ENCODE assay signal across 26 mouse cellular contexts in genomic region chr2:60636038-60636437, GRCm38 (mm10).
DNase-seq lines count a peak whose midpoint lies in the region; ATAC-seq and TF ChIP-seq lines count a peak whose summit lies in the region.
"Had no signal": no experiment of that assay in that cellular context is flagged by ENCODE, and none has a peak within 500 bp of the region (broad histone marks: within the 10 kb centered on the region; RNA-seq: fewer than 3 reads in every experiment).

No protein-coding gene starts in this region.

- no peaks in the 10 kb centered on the region for H3K9me3 ChIP-seq in heart, embryonic 11.5 days (replicated peaks; ENCODE audit: control insufficient read depth, low read length)
- no peaks in the 10 kb centered on the region for H3K9me3 ChIP-seq in midbrain, embryonic 13.5 days
- H3K9me3 ChIP-seq in midbrain, embryonic 15.5 days = no peaks in the 10 kb centered on the region
- H3K9me3 ChIP-seq in embryonic facial prominence, embryonic 11.5 days (replicated peaks; ENCODE audit: control insufficient read depth, low read length) = no peaks in the 10 kb centered on the region
- H3K9me3 ChIP-seq: heart, embryonic 15.5 days; limb, embryonic 15.5 days; liver, embryonic 13.5 days had no signal

- H3K27ac ChIP-seq in heart, embryonic 11.5 days (ENCODE audit: low read depth, low read length) = no peak overlapping the region
- H3K27ac ChIP-seq in midbrain, embryonic 13.5 days = no peak overlapping the region
- H3K27ac ChIP-seq in midbrain, embryonic 15.5 days = no peak overlapping the region
- H3K27ac ChIP-seq in embryonic facial prominence, embryonic 11.5 days (replicated peaks; ENCODE audit: low read depth, low read length) = no peak overlapping the region
- H3K27ac ChIP-seq: heart, embryonic 15.5 days; limb, embryonic 15.5 days; liver, embryonic 13.5 days; macrophage had no signal

- H3K4me1 ChIP-seq in heart, embryonic 11.5 days (ENCODE audit: control insufficient read depth, insufficient read depth, low read length) = peaks cover 17% of the 10 kb centered on the region
- peaks cover 25% of the 10 kb centered on the region for H3K4me1 ChIP-seq in midbrain, embryonic 13.5 days (replicated peaks)
- peaks cover 17% of the 10 kb centered on the region for H3K4me1 ChIP-seq in midbrain, embryonic 15.5 days
- H3K4me1 ChIP-seq in embryonic facial prominence, embryonic 11.5 days (ENCODE audit: control insufficient read depth, insufficient read depth, low read length) = no peaks in the 10 kb centered on the region
- H3K4me1 ChIP-seq: limb, embryonic 15.5 days; liver, embryonic 13.5 days had no signal

- TF ChIP-seq POLR2A in myocyte (IDR thresholded peaks at IDR 0.05; ENCODE audit: insufficient read length, low read depth) = no peak

- no peak overlapping the region for H3K4me2 ChIP-seq in heart, embryonic 11.5 days
- no peak overlapping the region for H3K4me2 ChIP-seq in midbrain, embryonic 13.5 days (replicated peaks)
- no peak overlapping the region for H3K4me2 ChIP-seq in midbrain, embryonic 15.5 days
- H3K4me2 ChIP-seq in embryonic facial prominence, embryonic 11.5 days (ENCODE audit: low read depth, low read length) = no peak overlapping the region
- H3K4me2 ChIP-seq in myocyte (ENCODE audit: low read depth) = no peak overlapping the region
- H3K4me2 ChIP-seq: heart, embryonic 15.5 days; limb, embryonic 15.5 days; liver, embryonic 13.5 days had no signal

- WGBS in heart, embryonic 11.5 days (ENCODE audit: insufficient replicate concordance) = 67% methylated on average over 6 of the region's 6 CpGs
- 70% methylated on average over 6 of the region's 6 CpGs for WGBS in midbrain, embryonic 13.5 days
- WGBS in midbrain, embryonic 15.5 days = 59% methylated on average over 6 of the region's 6 CpGs
- 49% methylated on average over 6 of the region's 6 CpGs for WGBS in embryonic facial prominence, embryonic 11.5 days

- no peak for ATAC-seq in heart, embryonic 11.5 days (replicated peaks; ENCODE audit: insufficient number of reproducible peaks, low FRiP score, low TSS enrichment)
- peak; percentile 10; the same call in 1 of the 2 replicates for ATAC-seq in midbrain, embryonic 13.5 days
- no peak for ATAC-seq in midbrain, embryonic 15.5 days (replicated peaks)
- ATAC-seq in embryonic facial prominence, embryonic 11.5 days (replicated peaks; ENCODE audit: insufficient number of reproducible peaks, low FRiP score, low TSS enrichment, low read depth) = peak; percentile 86
- no peak for ATAC-seq in CD4-positive, CD25-positive, alpha-beta regulatory T cell, adult 4 months
- ATAC-seq: activated CD4-positive, CD25-positive, alpha-beta regulatory T cell, adult 4 months; hindbrain, embryonic 16.5 days had no signal

- H3K27me3 ChIP-seq in heart, embryonic 11.5 days (ENCODE audit: control insufficient read depth, insufficient read depth, low read length) = no peaks in the 10 kb centered on the region
- H3K27me3 ChIP-seq in midbrain, embryonic 13.5 days = 0 out of 2 replicates have a peak, but pooled peaks cover 5% of the 10 kb centered on the region
- H3K27me3 ChIP-seq in midbrain, embryonic 15.5 days (replicated peaks) = no peaks in the 10 kb centered on the region
- H3K27me3 ChIP-seq in embryonic facial prominence, embryonic 11.5 days (ENCODE audit: control insufficient read depth, insufficient read depth, low read length) = no peaks in the 10 kb centered on the region
- H3K27me3 ChIP-seq in myocyte (ENCODE audit: control insufficient read depth, insufficient read depth, insufficient read length) = no peaks in the 10 kb centered on the region
- H3K27me3 ChIP-seq: heart, embryonic 15.5 days; limb, embryonic 15.5 days; liver, embryonic 13.5 days had no signal

- H3ac ChIP-seq in myocyte (ENCODE audit: control insufficient read depth, insufficient read length) = no peak overlapping the region

- DNase-seq in heart, adult 11 months = peak; percentile 64
- DNase-seq in embryonic facial prominence, embryonic 11.5 days (ENCODE audit: low spot score) = peak; percentile 48
- DNase-seq in cerebellum, postnatal 14 days = no peak
- DNase-seq: adrenal gland, adult 8-10 months; cerebellum, adult 8-10 months; embryo, embryonic 11 days; gastrocnemius, postnatal 10 days; kidney, adult 18-20 months; kidney, postnatal 10 days; layer of hippocampus, adult 9-11 months; liver, embryonic 13.5 days; lung, adult 2 months; lung, postnatal 10 days; right cerebral cortex, postnatal 25 days; spleen, adult 18-20 months; thymus, postnatal 14 days had no signal

- H3K36me3 ChIP-seq in heart, embryonic 11.5 days (ENCODE audit: control insufficient read depth, insufficient read depth, low read length) = no peaks in the 10 kb centered on the region
- H3K36me3 ChIP-seq in midbrain, embryonic 13.5 days = no peaks in the 10 kb centered on the region
- H3K36me3 ChIP-seq in midbrain, embryonic 15.5 days (replicated peaks) = no peaks in the 10 kb centered on the region
- no peaks in the 10 kb centered on the region for H3K36me3 ChIP-seq in embryonic facial prominence, embryonic 11.5 days (replicated peaks; ENCODE audit: control insufficient read depth, insufficient read depth, low read depth, low read length)
- H3K36me3 ChIP-seq in myocyte (ENCODE audit: control insufficient read depth, insufficient read depth) = no peaks in the 10 kb centered on the region
- H3K36me3 ChIP-seq: heart, embryonic 15.5 days; limb, embryonic 15.5 days; liver, embryonic 13.5 days had no signal

- no peak overlapping the region for H3K9ac ChIP-seq in heart, embryonic 11.5 days (ENCODE audit: low read depth, low read length)
- H3K9ac ChIP-seq in midbrain, embryonic 13.5 days (replicated peaks) = no peak overlapping the region
- H3K9ac ChIP-seq in midbrain, embryonic 15.5 days = no peak overlapping the region
- H3K9ac ChIP-seq in embryonic facial prominence, embryonic 11.5 days (replicated peaks; ENCODE audit: low read length) = no peak overlapping the region
- H3K9ac ChIP-seq: heart, embryonic 15.5 days; limb, embryonic 15.5 days; liver, embryonic 13.5 days had no signal

- no peak overlapping the region for H3K4me3 ChIP-seq in heart, embryonic 11.5 days (ENCODE audit: low read depth, low read length)
- no peak overlapping the region for H3K4me3 ChIP-seq in midbrain, embryonic 13.5 days (replicated peaks)
- no peak overlapping the region for H3K4me3 ChIP-seq in midbrain, embryonic 15.5 days
- no peak overlapping the region for H3K4me3 ChIP-seq in embryonic facial prominence, embryonic 11.5 days (ENCODE audit: low read depth, low read length)
- H3K4me3 ChIP-seq in myocyte = no peak overlapping the region
- H3K4me3 ChIP-seq: heart, embryonic 15.5 days; limb, embryonic 15.5 days; liver, embryonic 13.5 days had no signal

- no peaks in the 10 kb centered on the region for H3K79me2 ChIP-seq in myocyte (ENCODE audit: control insufficient read depth, insufficient read depth)

TF ChIP-seq in myocyte, 11 proteins besides CTCF, POLR2A, EP300 and RAD21:
- TF ChIP-seq USF1 (IDR thresholded peaks at IDR 0.05; ENCODE audit: low read depth) (no peak), MAX (IDR thresholded peaks at IDR 0.05; ENCODE audit: low read depth) (no peak), MYOD1 (IDR thresholded peaks at IDR 0.05; ENCODE audit: control insufficient read depth in 1 of 3, insufficient read length in 2 of 3, low read depth in 2 of 3) (peak in 2 of 3 experiments; percentile 28 to 74), TCF12 (IDR thresholded peaks at IDR 0.05; ENCODE audit: insufficient read depth, poor library complexity, severe bottlenecking) (no peak), CEBPB (IDR thresholded peaks at IDR 0.05; ENCODE audit: insufficient read depth, poor library complexity, severe bottlenecking) (no peak)
TF ChIP-seq in myocyte: peak in this region for 1.

Comparison
In these comparisons a context has a peak if more than half of its experiments do, and no peak if none do; other contexts are left out.
1. ATAC-seq: peak in midbrain, embryonic 13.5 days (single experiment) and embryonic facial prominence, embryonic 11.5 days (single experiment); none in heart, embryonic 11.5 days (single experiment), midbrain, embryonic 15.5 days (single experiment) and CD4-positive, CD25-positive, alpha-beta regulatory T cell, adult 4 months (single experiment).
2. DNase-seq: peak in heart, adult 11 months (single experiment) and embryonic facial prominence, embryonic 11.5 days (single experiment); none in cerebellum, postnatal 14 days (0 of 2).